Mouse (Mus musculus) effector memory CD4-positive, alpha-beta T cell, adult 5 months (primary cell): Measurements from ENCODE around the gene Ninl. TPM values are rescaled to one million over a fixed set of nuclear protein-coding genes. Genes with fewer than 3 reads are reported as not detected.

Source experiments
- polyA plus RNA-seq: library from polyadenylated mRNA; unstranded; fragments of 100-300 nt; shearing (Covaris generic); gene quantifications from one replicate; pipeline ENCODE4 v1.2.1, GENCODE M21; 2017

The Ninl gene
- polyA plus RNA-seq: 1.9 TPM

DNA sequence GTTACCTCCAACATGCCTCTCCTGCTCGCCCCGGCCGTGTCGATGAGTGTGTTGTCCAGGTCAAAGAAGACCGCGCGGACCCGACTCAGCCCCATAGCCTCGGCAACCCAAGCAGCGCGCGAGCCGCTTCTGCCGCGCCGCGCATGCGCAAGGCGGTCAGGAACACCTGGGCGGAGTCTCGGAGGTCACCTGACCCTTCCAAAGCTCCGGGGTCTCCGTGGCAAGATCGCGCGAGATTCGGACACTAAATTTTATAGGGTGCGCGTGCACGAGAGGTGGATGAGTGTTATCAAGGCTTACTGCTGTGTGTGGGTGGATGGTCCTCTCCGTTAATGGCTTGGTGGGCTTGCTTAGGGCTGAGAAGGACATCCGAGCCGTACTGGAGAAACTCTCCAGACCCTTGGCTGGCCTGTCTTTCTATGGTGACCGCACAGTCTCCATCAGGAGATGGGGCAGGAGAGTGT lies at the start of gene Ninl, which contains the start of gene Nanp:
Ninl (minus strand) TSS at position 151 of the 464 bp plus-strand sequence.
Nanp (minus strand) TSS at position 167 of the 464 bp plus-strand sequence.

DNA sequence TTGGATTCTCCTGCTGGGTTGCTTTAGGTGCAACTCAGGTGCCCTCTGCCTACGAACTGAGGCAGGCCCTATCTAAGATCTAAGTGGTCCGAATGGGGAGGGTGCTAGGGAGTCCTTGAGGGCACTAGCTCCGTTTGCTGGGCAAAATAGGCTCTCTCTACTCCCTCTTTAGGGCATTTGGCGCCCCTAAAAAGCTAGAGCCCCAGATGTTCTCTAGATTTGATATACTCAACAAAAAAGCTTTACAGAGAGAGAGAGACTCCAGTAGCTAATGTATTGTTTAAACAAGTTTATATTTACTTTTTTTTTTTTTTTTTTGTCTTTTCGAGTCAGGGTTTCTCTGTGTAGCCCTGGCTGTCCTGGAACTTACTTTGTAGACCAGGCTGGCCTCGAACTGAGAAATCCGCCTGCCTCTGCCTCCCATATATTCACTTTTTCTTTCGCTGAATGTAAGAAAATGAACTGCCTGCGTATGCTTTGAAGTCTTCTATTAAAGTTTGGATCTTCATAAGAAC lies 134.2 kb downstream of the Ninl start, which contains the start of gene Gins1:
Gins1 (plus strand) TSS at position 465 of the 515 bp plus-strand sequence.

DNA sequence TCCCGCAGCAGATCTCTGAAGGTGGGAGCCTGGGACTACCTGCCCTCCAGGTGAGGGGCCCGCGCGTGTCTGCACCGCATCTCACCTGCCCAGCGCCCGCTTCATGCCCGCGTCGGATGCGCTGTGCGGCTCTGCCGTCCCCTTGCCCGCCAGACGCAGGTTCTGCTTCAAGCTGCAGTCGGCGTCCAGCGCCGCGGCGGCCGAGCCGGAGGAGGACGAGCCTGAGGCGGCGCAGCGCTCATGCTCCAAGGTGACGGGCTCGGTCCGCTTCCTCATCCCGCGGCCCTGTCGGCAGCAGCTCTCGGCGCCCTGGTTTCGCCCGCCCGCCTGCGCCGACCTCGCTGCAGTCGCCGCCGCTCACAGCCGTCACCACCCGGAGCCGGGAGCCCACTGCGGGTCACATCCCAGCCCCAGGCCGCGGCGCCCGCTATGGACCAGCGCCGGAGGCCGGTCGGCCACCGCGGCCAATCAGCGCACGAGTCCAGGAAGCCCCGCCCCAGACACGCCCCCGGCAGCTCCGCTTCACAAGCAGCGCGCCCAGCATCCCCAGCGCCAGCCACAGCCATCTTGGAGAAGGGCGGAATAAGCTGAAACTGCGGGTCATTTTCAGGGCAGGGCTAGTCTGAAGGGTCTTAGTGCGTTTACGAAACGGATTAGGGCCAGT lies 134.8 kb downstream of the Ninl start, which contains the start of gene Abhd12:
Abhd12 (minus strand) TSS at position 470 of the 664 bp plus-strand sequence.

Other genes starting within 250 kb of the Ninl start
- gene Abhd12, start 134.6 kb downstream of the Ninl start, polyA plus RNA-seq: 49.4 TPM
- 2.4 TPM for gene Gins1, start 134.0 kb downstream of the Ninl start, polyA plus RNA-seq
- 14.2 TPM for gene Nanp, start within 50 bp of the Ninl start, polyA plus RNA-seq
- not detected for gene Gm14151, start 53.0 kb upstream of the Ninl start, polyA plus RNA-seq
- gene Gm14147, start 58.9 kb upstream of the Ninl start, polyA plus RNA-seq: not detected